Mouse (Mus musculus): ENCODE data around the gene Zfp428.
"Not testable (repeated sequence)": the region's sequence is repeated elsewhere in the genome, so short reads cannot be mapped to it uniquely, and the experiment has no call there.

The Zfp428 gene

DNA sequence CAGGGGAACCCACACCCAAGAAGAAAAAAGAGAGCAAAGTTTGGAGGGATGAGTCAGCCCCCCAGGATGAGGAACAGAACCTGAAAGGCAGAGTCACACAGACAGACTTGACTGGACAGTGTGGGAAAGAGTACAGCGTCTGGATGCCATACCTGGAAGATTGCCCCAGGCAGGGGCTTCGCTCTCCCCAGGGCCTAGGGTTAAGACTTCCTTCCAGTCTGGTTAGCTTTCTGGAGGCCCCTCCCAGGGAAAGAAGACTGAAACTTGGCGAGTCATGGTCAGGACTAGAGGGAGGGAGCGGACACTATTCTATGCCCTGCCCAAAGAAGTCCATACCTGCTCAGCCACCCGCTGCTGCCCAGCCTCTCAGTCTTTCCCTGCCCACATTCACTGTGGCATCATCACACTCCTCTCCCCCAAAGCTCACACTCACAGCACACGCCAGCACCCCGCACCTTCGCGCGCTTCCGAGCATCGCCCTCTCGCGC, 25.8 kb upstream of the Zfp428 start:
- DNase-seq (ENCODE audit: low read depth, low spot score): no peak

DNA sequence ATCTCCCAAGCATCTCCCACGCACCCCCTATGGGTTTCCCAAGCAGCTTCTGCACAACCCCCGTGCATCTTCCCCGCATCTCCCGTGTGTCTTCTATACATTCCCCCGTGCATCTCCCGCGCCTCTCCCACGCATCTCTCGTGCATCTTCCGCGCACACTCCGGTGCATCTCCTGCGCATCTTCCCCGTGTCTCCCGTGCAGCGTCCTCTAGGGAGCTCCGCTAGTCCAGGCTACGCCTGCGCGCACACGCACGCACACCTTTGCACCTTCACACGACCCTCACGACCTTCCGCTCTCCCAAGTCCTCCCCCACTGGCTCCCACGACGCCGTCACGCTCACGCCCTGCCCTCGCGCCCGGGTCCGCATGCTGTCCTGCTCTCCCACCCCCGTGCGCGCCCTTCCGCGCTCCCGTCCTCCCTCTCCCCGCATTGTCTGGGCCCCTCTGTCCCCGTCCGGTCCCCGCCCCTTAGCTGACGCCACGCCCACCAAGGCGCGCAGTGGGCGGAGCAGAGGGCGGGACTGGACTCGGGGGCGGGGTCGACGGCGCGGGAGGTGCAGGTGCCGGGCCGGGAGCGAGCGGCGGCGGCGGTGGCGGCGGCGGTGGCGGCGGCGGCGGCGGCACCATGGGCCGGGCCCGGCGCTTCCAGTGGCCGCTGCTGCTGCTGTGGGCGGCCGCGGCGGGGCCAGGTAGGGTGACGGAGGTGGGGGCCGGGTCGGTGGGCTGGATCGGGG, 25.2 kb upstream of the Zfp428 start, which contains the start of gene Cadm4:
TSS of gene Cadm4 (plus strand) at position 550 of the 734 bp plus-strand sequence.
- DNase-seq (ENCODE audit: low read depth, low spot score): no peak

DNA sequence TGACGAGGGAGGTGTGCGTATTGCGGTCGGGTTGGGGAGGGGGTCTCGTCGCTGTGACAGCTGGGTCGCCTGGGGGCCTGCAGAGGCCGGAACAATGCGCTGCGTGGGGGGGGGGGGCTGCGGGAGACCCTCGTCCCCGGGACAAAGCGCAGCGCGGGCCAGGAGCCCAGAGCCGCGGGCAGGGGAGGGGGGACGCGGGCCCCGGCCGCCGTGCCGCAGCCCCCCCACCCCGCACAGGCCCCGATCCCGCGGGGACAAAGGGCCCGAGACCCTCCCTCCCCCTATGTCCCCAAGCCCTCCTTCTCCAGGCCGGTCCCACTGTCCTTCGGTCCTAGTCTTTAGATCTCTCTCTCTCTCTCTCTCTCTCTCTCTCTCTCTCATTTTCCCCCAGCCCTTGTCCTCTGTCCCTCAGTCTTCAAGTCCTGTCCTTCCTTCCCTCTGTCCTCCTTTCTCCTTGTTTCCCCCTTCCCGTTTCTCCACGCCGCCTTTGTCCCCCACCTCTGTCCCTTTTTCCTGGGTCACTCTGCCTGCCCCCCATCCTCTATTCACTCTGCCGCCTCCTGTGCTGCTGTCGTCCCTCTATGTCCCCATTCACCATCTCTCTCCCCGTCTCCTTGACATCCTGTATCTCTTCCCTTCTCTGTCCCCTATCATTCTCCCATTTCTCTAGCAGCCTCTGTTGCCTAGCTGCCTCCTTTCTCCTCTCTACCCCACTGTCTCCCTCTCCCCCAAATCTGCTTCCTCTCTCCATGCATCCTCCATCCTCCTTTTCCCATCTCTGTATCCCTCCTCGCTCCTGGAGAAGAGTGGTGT, 24.4 kb upstream of the Zfp428 start:
- no peak for DNase-seq (ENCODE audit: low read depth, low spot score)

DNA sequence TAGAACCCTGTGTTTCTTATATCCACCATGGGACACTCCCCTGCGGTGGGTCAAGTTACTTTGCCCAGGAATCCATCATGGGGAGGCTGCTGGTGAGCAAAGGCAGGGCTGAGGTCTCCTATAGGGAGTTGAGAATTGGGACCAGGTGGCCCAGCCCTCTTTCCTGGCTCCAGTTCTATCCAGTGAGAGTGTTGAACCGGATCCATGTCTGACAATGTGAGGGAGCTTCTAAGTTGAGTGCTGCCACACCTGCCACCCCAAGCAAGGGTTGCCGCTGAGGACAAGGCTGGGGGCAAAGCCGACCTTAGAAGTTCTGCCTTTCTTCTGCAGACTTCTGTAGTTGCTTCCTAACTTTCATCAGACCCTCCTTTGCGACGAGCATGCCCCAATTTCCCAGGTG, 23.5 kb upstream of the Zfp428 start:
- DNase-seq (ENCODE audit: low read depth, low spot score): not testable (repeated sequence)

DNA sequence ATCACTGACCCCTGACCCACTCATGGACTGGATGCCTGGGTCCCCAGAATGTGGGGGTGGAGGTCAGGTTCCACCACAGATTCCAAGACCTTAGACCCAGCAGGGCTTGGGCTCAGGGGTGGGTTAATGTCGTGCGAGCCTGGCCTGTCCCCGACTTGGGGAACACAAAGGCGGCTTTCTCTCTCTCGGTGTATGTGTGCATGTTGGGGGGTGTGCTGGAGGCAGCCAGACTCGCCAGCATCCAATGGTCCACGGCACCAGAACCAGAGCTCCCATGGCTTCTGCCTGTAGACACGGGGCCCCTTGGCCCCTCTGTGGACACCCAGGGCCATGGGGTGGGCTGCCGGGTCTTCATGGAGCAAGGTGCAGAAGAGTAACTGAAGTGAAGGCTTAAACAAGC, 21.3 kb upstream of the Zfp428 start:
- DNase-seq (ENCODE audit: low read depth, low spot score): no peak

DNA sequence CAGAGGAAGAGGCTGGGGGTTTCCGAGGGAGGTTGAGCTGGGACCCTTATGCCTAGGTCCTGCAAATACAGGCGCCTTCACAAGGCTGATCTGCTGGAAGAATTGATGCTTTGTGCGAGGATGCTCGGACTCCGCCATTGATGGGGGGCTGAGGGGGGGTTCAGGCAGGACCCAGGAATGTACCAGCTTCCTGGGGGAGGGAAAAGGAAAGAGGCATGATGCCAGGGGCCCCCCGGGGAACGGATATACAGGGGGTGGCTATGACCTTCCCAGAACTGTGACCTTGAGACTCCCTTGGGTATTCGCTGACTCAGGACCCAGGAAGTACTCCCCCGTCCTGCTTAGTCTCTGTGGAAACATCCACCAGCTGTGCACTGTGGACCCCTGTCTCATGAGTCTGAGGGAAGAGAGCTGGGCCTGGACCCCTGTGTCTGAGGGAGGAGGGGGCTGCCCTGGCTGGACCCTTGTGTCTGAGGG, 20.1 kb upstream of the Zfp428 start:
- no peak for DNase-seq (ENCODE audit: low read depth, low spot score)

DNA sequence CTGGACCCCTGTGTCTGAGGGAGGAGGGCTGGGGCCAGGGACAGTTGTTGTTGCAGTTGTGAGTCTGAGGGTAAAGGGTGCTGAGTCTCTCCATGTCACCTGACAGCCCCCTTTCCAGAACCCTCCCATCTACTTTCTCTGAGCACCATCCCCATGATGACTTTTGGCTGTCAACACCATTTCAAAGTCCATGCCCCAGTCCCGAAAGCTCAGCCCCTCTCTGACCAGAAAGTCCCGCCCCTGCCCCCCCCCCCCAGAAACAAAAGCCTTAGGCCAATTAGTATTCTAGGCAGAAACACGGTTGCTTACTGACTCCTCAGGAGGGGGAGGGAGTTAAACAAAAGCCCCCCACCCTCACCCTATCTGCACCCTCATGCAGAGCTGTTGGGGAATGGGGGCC, 19.4 kb upstream of the Zfp428 start:
- no peak for DNase-seq (ENCODE audit: low read depth, low spot score)

DNA sequence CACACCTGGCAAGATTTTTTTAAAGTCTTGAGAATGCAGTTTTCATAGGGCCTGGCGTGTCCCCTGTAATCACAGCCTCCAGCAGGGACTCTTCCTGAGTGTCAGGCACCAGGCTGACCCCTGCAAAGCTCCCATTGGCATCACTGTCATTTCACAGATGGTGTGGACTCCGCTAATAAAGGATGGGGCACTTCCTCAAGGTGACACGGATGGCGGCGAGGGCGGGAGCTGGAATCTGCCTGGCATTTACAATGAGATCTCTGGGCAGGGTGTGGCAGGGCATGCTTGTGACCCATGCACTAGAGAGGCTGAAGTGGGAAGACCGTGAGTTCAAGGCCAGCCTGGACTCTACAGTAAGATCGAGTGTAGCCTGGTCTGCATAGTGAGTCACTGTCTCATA, 18.5 kb upstream of the Zfp428 start:
- no peak for DNase-seq (ENCODE audit: low read depth, low spot score)

DNA sequence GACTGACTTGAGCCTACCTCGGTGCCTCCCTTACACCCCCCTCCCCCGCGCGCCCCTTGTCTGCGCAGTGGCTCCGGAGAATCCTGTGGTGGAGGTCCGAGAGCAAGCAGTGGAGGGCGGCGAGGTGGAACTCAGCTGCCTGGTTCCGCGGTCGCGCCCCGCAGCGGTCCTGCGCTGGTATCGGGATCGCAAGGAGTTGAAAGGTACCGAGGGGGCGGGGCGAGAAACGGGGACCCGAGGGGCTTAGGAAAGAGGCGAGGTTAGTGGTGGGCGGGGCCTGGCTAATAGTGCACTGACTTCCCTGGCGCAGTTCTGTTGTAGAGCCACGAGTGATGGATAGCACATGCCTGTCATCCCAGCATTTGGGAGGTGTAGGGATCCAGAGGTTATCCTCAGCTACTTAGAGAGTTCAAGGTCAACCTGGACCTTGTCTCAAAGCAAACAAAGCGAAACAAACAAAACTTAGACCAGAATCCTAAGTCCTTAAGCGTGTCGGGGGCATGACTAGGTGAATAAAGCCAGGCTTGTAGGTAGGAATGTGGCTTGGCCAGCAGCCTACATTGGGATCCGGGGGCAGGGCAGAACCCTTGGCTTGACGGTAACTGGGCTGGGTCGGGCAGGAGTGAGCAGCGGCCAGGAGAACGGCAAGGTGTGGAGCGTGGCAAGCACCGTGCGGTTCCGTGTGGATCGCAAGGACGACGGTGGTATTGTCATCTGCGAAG, 6.8 kb upstream of the Zfp428 start:
- no peak for DNase-seq (ENCODE audit: low read depth, low spot score)

DNA sequence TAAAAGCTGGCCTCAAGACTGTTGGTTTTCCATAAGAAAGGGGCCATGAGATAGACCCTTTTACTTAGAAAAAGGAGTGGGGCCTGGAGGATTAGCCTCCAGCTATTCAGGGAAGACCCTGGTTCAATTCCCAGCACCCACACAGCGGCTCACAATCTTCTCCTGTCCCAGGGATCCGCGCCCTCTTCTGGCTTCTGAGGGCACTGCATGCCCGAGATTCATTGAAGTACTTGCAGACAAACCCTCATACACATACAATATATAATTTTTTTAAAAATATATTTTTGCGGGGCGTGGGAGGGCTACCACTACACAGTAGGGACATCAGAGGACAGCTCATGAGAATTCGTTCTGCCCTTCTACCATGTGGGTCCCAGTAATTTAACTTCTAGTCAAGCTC, 5.9 kb upstream of the Zfp428 start:
- DNase-seq (ENCODE audit: low read depth, low spot score): peak; percentile 13

DNA sequence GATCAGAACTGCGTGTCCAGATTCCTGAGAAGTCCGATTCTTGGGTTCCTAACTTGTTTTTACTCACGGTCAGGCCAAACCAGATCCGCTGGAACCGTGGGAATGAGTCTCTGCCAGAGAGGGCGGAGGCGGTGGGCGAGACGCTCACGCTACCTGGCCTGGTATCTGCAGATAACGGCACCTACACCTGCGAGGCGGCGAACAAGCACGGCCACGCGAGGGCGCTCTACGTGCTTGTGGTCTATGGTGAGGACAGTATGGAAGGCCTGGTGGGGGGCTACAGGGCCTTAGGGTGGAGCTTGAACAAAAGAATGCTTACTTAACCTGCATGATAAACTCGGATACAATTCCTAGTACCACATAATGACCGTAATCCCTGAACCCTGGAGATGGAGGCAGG, 5.3 kb upstream of the Zfp428 start:
- DNase-seq (ENCODE audit: low read depth, low spot score): no peak

DNA sequence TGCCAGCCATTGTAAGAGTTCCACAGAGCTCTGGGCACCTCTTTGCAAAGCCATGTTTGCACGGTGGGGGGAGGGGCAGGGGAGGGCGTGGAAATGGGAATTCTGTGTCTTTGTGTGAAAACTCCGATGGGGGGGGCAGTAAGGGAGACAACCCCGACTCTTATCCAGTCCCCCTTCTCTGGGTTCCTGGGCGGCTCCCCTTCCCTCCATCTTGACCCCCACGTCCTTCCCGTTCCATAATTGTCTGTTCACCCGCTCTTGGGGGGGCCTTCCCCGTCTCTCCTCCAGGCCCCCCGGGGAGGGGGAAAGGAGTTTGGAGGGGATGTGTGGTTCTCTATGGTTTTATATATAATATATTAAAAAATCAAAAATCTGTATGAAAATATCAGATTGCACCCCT, 2.8 kb upstream of the Zfp428 start:
- no peak for DNase-seq (ENCODE audit: low read depth, low spot score)

DNA sequence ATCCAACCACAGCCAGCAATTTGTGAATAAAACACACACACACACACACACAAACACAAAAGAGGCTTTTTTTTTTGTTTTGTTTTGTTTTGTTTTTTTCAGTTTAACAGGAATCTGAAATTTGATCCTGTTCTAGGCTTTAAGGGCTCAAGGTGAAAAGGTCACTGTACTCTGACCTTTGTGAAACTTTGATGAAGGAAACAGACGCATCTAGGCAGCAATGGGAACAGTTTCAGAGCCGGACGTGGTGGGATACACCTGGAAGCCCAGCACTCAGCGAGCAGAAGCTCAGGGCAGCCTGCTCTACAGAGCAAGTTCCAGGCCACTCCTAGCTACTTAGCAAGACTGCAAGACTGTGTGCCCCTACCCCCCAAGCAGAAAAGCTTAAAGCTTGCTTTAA, 1.9 kb upstream of the Zfp428 start:
- DNase-seq (ENCODE audit: low read depth, low spot score): no peak

DNA sequence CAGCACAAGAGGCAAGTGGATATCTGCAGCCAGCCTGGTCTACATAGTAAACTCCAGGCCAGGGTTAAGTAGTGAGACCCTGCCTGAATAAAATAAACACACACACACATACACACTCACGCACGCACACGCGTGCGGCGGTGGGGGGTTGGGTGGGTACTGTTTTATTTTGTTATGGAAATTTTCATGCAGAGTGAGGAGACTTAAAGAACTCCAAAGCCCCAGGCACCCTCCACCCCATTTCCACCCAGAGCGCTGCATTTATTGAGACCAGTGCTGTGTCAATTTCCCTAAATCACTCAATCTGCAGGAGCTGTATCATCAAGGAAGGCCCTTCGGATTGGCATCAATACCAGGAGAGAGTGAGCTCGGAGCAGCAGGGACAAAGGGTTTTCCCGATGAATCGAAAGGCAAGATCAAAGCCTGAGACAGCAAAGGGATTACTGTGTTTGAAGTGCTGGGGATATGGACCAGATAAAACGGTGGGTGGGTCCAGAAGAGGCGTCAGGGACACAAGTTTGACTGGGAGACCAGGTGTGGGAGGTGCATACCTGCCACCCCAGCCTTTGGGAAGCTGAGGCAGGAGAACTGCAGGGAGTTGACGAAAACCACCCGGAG, 1.2 kb upstream of the Zfp428 start:
- DNase-seq (ENCODE audit: low read depth, low spot score): no peak

DNA sequence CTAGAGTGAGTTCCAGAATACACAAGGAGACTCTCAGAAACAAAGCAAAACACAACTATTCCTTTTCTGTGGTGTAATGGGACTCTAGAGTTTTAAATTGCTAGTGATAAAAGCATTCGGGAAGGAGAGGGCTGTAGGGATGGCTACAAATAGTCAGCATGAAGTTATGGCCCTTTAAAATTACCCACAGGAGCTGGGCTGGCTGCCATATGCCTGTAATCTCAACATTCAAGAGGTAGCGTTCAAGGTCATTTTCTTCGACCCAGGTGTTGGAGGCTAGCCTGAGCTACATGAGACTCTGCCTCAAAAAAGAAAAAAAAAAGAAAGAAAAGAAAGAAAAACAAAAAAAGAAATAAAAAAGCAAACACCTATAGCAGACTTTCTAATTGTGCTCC, 744 bp upstream of the Zfp428 start:
- DNase-seq (ENCODE audit: low read depth, low spot score): no peak

DNA sequence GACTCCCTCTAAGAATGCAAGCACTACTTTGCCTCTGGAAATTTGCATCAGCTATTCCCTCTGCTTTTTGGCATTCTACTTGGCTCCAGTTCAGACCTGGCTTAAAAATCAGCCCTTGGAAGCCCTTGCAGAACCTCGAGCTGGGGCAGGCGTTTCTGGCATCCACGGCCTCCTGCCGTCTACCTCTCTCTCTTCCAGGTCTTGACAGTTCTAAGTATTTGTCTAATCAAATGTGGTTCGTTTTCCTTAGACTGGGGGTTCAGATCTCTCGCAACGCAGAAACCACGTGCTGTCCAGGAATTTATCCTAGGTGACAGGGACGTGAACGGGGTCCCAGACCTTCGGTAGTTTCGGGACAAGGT, 349 bp upstream of the Zfp428 start:
- DNase-seq (ENCODE audit: low read depth, low spot score): no peak

DNA sequence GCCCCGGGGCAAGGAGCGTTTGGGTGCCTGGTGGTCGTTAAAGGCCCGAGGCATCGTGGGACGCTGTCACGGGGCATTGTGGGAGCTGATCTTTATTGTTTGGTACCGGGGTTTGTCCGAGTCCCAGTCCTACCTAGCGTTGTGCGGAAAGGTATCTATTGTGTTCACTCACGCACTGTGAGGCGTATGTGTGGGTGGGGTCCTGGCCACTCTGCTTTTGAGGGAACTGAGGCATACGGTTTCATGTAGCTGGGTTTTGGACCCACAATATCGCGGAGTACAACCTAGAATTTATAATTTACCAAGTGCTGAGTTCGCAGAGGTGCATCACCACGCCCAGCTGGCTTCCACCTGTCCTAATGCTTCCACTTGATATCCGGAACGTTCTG, 914 bp downstream of the Zfp428 start:
- DNase-seq (ENCODE audit: low read depth, low spot score): no peak

DNA sequence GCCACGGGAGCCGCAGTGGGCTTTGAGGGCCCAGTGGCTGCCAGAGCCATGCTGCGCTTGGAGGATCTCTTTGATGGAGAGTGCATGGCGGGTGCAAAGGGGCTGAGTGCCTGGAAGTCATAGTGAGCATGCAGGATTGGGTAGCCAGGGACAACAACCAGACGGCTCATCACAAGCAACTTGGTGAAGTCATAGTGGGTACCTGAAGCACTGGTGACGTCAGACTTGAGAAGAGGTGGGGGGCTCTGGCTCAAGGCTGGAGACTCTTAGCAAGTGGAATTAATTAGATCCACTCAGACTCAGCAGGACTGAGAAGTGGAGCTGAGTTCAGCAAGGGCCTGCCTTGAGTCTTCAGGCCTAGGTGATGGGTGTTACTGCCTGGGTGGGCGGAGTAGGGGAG, 5.5 kb downstream of the Zfp428 start, which contains the start of gene AC161166.1:
TSS of gene AC161166.1 (minus strand) at position 101 of the 400 bp plus-strand sequence.
- DNase-seq (ENCODE audit: low read depth, low spot score): no peak

DNA sequence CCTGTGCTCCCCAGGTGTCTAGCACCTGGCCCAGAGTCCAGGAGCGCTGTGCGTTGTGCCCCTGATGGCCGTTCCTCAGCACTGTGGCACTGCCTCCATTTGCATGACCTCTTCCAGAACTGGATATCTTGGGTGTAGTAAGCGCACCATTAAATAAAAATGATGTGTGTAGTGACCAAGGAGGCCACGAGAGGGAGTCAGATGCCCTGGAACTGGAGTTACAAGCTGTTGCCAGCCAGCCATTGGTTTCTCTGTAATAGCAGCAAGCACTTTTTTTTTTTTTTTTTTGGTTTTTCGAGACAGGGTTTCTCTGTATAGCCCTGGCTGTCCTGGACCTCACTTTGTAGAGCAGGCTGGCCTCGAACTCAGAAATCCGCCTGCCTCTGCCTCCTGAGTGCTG, 9.5 kb downstream of the Zfp428 start:
- DNase-seq (ENCODE audit: low read depth, low spot score): not testable (repeated sequence)

DNA sequence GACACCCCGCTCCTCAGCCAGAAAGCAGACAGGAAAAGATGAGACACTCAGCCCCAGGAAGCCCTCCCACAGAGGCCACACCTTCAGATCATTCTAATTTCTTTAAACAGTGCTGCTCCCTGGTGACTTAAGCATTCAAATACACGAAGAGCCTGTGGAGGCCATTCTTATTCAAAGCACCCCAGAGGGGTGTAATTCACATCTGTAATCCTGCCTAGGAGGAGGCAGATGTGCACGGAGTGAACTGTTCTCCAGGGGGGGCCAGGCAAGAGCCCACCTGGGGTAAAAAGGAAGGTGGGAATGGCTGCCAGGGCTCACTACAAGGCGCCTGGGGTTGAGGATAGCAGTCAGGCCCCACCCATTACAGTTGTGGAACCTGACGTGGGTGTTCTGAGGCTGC, 10.3 kb downstream of the Zfp428 start:
- DNase-seq (ENCODE audit: low read depth, low spot score): no peak

DNA sequence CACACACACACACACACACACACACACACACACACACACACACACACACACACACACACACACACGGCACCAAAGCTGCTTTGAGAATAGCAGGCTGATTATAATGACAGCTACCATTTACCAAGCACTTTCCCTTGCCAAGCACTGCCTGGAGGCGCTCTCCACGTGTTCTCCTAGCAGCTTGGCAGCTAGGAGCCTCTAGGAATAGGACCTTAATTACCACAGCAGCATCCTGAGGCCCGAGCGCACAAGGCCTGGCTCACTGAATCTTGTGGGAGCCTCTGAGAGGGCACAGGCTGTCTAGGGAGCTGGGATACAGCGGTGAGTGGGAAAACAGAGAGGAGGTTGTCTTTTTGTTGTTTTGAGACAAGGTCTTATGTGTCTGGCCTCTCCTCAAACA, 10.8 kb downstream of the Zfp428 start:
- DNase-seq (ENCODE audit: low read depth, low spot score): no peak

DNA sequence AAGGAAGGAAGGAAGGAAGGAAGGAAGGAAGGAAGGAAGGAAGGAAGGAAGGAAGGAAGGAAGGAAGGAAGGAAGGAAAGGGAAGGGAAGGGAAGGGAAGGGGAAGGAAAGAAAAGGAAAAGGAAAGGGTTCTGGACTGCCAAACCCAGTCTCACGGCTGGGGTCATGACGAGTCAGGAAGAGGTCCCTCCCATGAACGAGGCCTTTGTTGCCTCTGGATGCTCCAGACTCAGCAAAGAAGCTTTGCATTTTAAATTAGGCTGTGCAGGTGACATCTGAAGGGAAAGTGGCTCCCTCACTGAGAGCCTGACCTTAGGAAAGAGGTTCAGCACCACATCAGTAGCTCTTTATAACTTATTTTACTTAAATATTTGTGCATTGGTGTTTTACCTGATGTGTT, 12.3 kb downstream of the Zfp428 start:
- no peak for DNase-seq (ENCODE audit: low read depth, low spot score)
